Mouse (Mus musculus) kidney, postnatal 25 days (tissue): Measurements from ENCODE around the gene Ngfr.

Source experiments
- DNase-seq, 2 experiments: peaks; one replicate each; pipeline ENCODE4 v3.0.0; 2021; ENCODE audit warnings: mixed read lengths in 2 of 2

Gene Ngfr

GRCm38 (mm10) chr11:95594686-95595212 is 7.2 kb upstream of the Ngfr start:
- DNase-seq = peak in 1 of 2 experiments; percentile 37

DNA sequence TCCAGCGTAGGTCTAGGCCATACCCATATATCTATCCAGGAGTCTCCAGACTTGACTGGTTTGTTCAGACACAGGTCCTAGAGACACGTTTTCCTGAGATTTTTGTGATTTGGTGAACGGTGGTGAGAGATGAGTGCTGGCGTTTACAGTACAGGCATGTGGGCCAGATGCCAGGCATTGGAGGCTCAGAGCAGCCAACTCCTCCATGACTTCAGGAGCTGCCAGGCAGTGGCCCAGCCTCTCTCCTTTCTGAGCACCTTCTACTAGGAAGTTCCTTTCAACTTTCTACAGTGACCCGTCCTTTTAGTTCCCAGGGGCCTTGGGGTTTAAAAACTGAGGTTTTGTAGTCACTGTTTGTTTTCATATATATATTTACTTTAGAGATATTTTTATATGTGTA is 6.0 kb upstream of the Ngfr start:
- peak in 1 of 2 experiments; percentile 22 for DNase-seq

DNA sequence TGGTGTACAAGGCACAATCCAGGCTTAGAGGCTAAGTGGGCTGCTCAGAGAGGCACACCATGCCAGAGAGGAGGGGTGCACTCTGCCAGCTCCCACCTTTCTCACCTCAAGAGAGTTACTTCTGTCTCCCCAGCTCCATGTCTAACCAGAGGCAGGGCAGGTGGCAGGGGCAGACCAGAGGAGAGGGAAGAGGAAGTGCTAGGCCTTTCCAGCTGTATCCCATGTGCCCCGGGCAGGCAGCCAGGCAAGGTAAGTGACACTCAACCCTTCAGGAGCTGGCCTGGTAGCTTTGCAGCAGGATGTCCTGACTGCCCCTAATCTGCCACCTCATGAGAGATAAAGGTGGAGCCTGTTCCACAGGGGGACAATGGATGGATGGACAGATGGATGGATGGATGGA is 5.2 kb upstream of the Ngfr start:
- DNase-seq = peak in 1 of 2 experiments; percentile 34

DNA sequence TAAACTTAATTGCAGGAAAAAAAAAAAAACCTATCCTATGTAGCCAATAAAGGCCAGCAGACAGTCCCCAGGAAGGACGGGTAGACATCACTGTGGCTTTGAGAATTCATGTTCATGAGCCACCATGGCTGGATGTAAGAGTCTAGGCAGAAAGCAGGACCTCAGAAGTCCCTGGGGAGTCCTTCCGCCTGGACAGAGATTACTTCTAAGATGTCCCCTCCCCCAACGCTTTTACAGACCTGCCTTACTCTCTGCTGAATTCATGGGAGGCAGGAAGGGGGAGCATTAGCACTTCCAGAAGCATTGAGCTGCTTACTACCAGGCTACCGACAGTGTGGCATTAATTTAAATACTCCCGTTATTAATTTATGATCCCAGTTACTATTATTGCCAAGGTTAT is 1.7 kb upstream of the Ngfr start:
- DNase-seq = peak in 1 of 2 experiments; percentile 22

GRCm38 (mm10) chr11:95586751-95587422 is 648 bp downstream of the Ngfr start:
- peak in 1 of 2 experiments; percentile 26 for DNase-seq

GRCm38 (mm10) chr11:95586184-95586583 is 1.4 kb downstream of the Ngfr start:
- DNase-seq = peak; percentile 81 to 84

- DNase-seq = no peak
Measured at GRCm38 (mm10) chr11:95585684-95586083, 1.9 kb downstream of the Ngfr start.

- peak; percentile 72 to 88 for DNase-seq
Measured at GRCm38 (mm10) chr11:95585281-95585680, 2.3 kb downstream of the Ngfr start.

DNA sequence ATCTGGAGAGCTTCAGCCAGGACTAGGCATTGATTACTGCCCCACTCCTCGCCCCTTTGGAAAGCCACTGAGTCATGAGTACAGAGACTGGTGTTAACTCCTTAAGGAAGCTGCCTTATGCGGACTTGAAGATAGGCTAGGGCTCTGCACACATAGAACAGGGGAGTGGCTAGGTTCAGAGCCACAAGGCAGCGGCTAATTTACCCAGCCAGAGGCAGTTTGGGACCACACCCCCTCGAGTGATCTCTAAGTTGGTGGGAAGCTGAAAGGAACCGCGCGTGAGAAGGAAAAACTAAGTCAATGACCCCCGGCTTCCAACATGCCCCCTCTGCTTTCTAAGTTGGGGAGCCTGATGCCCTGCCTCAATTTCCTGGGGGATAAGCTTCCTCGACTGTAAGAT is 2.9 kb downstream of the Ngfr start:
- DNase-seq = peak in 1 of 2 experiments; percentile 22

- DNase-seq = peak in 1 of 2 experiments; percentile 23
Measured at GRCm38 (mm10) chr11:95583396-95583795, 4.1 kb downstream of the Ngfr start.

GRCm38 (mm10) chr11:95582193-95582592 is 5.3 kb downstream of the Ngfr start:
- DNase-seq = no peak

DNA sequence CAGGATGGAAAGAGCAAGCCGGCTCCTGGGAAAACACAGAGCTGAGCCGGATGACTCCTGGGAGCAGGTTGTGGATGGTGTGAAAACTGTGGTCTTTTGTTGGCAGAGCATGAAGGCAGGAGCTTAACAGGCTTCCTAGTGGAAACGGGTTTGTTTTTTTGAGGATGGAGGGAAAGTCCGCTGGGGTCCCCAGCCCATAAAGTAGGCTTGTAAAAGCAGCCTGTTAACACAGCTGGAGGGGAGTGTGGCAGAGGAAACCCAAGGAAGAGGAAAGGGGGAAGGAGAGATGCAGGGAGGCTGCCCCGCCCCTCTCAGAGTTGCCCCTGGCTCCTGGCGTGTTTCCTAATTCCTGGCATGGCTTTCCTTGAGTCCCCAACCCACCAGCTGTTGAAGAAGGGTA is 8.1 kb downstream of the Ngfr start:
- no peak for DNase-seq

GRCm38 (mm10) chr11:95577776-95578446 is 9.6 kb downstream of the Ngfr start:
- peak; percentile 54 to 55 for DNase-seq

DNA sequence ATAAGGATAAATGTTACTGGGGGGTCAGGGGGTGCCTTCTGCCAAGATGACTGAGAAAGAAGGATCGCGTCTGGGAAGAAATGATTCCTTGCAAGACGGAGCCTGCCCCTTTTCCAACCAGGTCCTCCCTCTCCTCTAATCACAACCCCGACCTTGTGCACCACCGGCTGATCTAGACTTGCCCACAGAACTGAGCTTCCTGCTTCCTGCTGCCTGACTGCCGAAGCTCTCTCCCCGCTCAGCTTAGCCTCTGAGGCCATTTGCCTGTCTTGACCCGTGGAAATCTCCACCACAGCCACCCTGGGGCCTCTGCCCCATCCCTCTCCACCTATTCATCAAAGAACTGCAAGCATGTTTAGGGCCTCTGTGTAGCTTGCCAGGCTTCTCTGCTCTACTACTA is 11.2 kb downstream of the Ngfr start:
- DNase-seq = no peak

DNA sequence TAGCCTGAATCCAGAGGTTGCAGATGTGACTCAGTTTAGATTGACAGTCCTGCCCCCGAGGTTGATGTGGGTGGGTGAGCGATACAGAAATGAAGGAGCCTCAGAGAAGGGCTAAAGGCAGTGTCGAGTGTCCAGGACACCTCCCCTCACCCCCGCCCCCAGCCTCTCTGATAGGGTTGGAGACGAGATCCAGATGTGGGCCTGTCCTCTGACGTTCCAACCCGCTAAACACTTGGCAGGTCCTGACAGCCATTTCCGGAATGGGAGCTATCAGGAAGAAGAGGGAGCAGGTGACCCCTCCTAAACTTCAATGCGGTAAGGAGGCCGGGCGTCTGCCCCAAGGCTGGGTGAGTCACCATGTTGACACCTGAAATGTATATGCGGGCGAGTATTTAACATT is 11.7 kb downstream of the Ngfr start:
- peak in 1 of 2 experiments; percentile 27 for DNase-seq

GRCm38 (mm10) chr11:95574786-95575334 is 12.7 kb downstream of the Ngfr start:
- DNase-seq = no peak

GRCm38 (mm10) chr11:95572227-95572626 is 15.3 kb downstream of the Ngfr start:
- no peak for DNase-seq

DNA sequence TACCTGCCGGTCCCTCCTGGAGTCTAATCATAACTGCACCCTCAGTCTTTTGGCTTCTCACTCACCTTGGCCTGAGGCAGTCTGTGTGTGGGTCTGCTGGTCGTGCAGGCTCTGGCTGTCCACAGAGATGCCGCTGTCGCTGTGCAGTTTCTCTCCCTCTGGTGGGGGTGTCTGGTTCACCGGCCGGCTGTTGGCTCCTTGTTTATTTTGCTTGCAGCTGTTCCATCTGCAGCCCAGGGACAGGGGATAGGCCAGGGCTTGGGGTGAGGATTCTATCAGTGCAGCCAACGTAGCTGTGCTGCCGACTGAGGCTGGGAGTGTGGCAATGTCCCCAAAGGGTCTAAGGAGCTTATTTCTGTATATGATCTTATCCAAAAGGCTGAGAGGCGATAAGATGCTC is 15.8 kb downstream of the Ngfr start:
- DNase-seq = no peak

- DNase-seq = no peak
Measured at GRCm38 (mm10) chr11:95570827-95571619, 16.5 kb downstream of the Ngfr start.

DNA sequence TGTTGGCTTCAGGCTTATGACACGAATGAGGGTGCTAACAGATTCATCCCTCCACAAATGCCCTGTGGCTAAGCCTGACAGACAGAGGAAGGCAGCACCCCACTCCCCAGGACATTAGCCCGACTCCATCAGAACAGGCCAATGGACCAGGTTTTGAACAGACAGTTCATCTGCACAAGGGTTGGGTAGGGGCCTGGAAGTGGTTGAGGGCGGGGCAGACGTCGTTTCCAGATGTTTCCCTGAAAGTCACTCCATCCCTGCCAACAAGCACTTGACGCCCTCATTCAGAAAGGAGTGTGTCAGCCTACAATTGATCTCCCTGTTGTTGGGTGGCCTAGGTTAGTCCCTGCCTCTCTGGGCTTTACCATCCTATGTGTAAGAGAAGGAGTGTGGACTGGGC is 17.6 kb downstream of the Ngfr start:
- DNase-seq = no peak

DNA sequence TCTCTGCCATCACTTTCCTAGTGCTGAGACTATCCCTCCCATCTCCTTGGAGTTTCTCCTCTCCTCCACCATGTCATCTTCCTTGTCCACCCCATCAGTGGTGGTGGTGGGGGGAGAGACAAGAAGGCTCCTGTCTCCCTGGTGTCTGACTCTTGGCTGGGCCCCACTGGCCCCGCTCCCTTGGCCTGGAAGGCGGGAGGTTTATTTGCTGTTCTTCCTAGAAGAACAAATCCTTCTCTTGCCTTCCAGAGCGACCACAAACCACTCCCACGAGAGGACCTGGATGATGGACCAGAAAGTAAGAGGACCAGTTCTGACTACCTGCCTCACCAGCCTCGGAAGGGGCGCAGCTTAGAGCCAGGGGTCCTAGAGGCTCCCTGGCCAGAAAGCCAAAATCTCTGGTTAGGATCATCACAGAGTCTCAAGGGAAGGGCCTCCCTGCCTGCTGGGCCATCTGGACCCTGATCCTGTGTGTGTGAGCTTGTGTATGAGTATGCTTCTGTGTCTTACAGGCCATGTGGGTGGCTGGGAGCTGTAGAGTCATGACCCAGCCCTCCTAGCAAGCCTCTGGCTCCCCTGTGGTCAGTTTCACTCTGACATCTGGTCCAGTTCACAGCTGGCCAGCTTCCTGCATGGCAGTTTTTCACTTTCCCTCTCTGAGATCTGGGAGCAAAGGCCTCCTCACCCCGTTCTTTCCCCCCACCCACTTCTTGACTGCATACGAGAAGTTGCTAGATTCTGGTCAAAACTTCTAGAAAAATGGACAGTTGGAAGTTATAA is 19.4 kb downstream of the Ngfr start:
- DNase-seq = no peak

DNA sequence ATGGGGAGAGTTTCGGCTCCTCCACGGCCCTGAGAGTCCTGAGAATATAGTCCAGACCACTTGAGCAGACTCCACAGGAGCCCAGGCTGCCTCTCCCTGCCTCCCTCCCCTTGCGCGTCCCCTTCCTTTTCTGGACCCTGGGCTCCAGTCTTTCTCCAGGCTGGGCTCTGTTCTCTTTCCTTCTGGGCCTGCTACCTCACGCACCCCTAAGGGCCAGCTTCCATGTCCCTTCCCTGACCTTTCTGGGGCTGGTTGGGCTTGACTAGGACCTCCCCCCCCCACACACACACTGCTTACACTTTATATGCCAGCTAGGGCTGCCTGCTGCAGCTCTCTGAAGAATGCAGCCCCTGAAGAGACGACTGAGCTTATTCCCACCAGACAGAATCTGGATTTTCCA is 20.2 kb downstream of the Ngfr start:
- DNase-seq = no peak
